Mouse (Mus musculus): ENCODE data around the gene Hist1h4k. TPM values are rescaled to one million over a fixed set of nuclear protein-coding genes. Genes with fewer than 3 reads are reported as not detected.
"Not testable (repeated sequence)": the region's sequence is repeated elsewhere in the genome, so short reads cannot be mapped to it uniquely, and the experiment has no call there.

Hist1h4k gene
- polyA plus RNA-seq, 1 experiment from 2014 or later, result 4.9 TPM

GRCm38 (mm10) chr13:21721757-21722372 lies 28.4 kb downstream of the Hist1h4k start, which contains the start of gene Hist1h2bm:
Hist1h2bm (plus strand) TSS chr13:21722044.
- whole genome bisulfite sequencing, result under 1% methylated on average over 37 of the region's 37 CpGs
- Histone ChIP-seq H3K4me1 (peaks cover 26% of the 10 kb centered on the region), H3K4me3 (peak within 1 kb of the TSS; percentile 50), H3K27ac (peak within 1 kb of the TSS; percentile 94)
- DNase-seq (ENCODE audit: low spot score), result peak; percentile 75
- H3K27me3 ChIP-seq (ENCODE audit: low read depth, poor library complexity, severe bottlenecking); H3K36me3 ChIP-seq; H3K9me3 ChIP-seq (replicated peaks): not testable (repeated sequence)

DNA sequence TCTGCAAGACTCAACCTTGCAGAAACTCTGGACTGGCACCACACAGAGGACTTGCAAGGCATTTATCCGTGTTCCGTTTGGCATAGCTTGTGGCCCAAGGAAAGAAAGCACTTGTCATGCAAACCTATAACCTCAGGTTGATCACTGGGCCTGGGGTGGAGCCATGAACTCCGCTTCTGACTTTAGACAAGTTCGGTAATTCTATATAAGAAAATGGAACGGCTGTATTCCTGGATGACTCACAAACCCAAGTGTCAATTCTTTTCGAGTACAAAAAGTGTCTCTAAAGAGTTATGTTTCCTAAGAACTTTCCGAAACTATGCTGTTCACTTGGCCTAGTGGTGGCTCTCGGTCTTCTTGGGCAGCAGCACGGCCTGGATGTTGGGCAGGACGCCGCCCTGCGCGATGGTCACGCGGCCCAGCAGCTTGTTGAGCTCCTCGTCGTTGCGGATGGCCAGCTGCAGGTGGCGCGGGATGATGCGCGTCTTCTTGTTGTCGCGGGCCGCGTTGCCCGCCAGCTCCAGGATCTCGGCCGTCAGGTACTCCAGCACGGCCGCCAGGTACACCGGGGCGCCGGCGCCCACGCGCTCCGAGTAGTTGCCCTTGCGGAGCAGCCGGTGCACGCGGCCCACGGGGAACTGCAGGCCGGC lies 29.1 kb downstream of the Hist1h4k start:
- Histone ChIP-seq H3K27ac (peak overlapping the region; percentile 94), H3K4me1 (peaks cover 26% of the 10 kb centered on the region), H3K4me3 (peak overlapping the region; percentile 50)
- H3K27me3 ChIP-seq (ENCODE audit: low read depth, poor library complexity, severe bottlenecking); H3K9me3 ChIP-seq (replicated peaks); H3K36me3 ChIP-seq: not testable (repeated sequence)
- WGBS, result 3% methylated on average over 24 of the region's 44 CpGs
- DNase-seq (ENCODE audit: low spot score), result peak; percentile 42

DNA sequence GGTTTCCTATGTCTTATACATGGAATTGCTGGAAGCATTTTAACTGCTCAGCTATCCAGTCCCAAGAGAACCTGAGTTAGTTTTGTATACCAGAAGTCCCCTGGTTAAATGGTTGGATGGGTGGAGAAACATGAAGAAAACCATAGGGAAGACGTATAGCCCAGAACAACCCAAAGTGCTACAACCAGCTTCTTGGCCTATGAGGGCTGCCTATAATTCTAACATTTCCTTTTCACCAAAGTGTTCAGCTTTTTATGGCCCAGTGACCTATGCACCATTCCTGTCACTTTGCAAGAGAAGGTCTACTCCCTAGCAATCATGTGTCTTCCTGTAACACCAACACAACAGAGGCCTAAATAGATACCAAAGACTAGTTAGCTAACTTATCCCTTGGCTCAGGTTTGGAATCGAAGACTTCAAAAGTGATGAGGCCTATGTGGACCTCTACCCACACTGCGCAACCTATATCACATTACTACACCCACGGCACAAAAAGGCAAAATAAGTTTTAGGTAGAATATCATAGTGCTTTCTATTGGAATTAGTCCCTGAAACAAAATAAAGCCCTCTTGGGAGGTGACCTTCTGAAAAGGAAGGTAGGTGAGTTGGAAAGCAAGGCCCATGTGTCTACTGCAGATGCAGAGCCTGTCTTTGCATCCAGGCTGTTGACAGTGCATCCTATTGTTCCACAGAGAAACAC lies 31.8 kb downstream of the Hist1h4k start:
- H3K4me3 ChIP-seq, result peak overlapping the region; percentile 57
- DNase-seq (ENCODE audit: low spot score), result peak; percentile 37

GRCm38 (mm10) chr13:21717397-21718357 lies 32.6 kb downstream of the Hist1h4k start, which contains the start of gene Hist1h3h:
Hist1h3h (plus strand) TSS chr13:21717659.
- peak; percentile 85 for DNase-seq (ENCODE audit: low spot score)
- WGBS, result under 1% methylated on average over 28 of the region's 56 CpGs
- H3K4me3 ChIP-seq, result peak within 1 kb of the TSS; percentile 57
- peak within 1 kb of the TSS; percentile 94 for H3K27ac ChIP-seq
- not testable (repeated sequence) for H3K36me3 ChIP-seq; H3K9me3 ChIP-seq (replicated peaks); H3K27me3 ChIP-seq (ENCODE audit: low read depth, poor library complexity, severe bottlenecking)
- H3K4me1 ChIP-seq, result peaks cover 25% of the 10 kb centered on the region

More for the DNA sequence above, 31.8 kb downstream of the Hist1h4k start:
- H3K27me3 ChIP-seq (ENCODE audit: low read depth, poor library complexity, severe bottlenecking), result no peaks in the 10 kb centered on the region
- peak overlapping the region; percentile 94 for H3K27ac ChIP-seq
- WGBS, result 62% methylated on average over 4 of the region's 4 CpGs
- H3K36me3 ChIP-seq, result no peaks in the 10 kb centered on the region
- H3K4me1 ChIP-seq, result peaks cover 32% of the 10 kb centered on the region
- H3K9me3 ChIP-seq (replicated peaks), result no peaks in the 10 kb centered on the region

DNA sequence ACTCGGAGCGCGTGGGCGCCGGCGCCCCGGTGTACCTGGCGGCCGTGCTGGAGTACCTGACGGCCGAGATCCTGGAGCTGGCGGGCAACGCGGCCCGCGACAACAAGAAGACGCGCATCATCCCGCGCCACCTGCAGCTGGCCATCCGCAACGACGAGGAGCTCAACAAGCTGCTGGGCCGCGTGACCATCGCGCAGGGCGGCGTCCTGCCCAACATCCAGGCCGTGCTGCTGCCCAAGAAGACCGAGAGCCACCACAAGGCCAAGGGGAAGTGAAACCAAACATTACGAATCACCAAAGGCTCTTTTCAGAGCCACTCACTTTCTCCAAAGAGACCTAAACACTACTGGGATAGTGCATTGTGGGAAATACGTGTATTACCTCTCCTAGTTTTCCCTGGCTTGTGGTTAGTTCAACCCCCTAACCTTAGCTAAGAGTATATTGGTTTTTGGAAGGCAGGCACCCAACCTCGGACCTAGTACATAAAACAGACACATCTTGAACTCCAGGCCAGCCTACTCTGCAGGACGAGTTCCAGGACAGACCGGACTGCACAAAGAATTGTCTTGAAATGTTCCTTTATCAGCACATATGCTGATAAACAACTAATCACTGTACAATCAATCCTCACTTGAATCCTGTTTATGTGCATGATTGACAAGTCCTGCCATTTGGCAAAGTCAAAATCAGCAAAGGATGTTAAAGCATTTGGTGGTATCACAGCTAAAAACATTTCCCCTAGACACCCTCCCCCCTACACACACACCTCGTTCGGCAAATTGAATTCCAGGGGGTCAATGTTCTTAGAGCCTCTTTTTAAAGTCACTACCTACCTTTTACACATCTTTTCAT lies 33.5 kb downstream of the Hist1h4k start:
- DNase-seq (ENCODE audit: low spot score), result peak; percentile 69
- not testable (repeated sequence) for H3K36me3 ChIP-seq; H3K9me3 ChIP-seq (replicated peaks); H3K27me3 ChIP-seq (ENCODE audit: low read depth, poor library complexity, severe bottlenecking)
- peak overlapping the region; percentile 57 for H3K4me3 ChIP-seq
- peaks cover 25% of the 10 kb centered on the region for H3K4me1 ChIP-seq
- WGBS, result under 1% methylated on average over 15 of the region's 38 CpGs
- peak overlapping the region; percentile 94 for H3K27ac ChIP-seq

DNA sequence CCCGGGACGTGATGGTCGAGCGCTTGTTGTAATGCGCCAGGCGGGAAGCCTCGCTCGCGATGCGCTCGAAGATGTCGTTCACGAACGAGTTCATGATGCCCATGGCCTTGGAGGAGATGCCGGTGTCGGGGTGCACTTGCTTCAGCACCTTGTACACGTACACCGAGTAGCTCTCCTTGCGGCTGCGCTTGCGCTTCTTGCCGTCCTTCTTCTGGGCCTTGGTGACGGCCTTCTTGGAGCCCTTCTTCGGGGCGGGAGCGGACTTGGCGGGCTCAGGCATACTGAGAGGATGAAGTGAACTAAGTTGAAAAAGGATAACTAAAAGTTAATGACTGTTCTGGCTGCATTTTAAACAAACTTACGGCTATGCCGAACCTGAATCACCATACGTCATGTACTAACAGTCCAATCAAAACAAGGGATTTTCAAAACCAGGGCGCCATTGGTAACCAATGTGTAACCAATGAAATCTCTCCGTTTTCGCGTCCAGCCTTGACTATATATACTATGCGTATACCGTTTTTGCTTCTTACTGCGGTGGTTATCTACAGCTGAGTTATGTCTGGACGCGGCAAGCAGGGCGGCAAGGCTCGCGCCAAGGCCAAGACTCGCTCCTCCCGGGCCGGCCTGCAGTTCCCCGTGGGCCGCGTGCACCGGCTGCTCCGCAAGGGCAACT lies 34.3 kb downstream of the Hist1h4k start, which contains the start of the genes Hist1h2bl and Hist1h2ai:
Gene Hist1h2bl (minus strand): TSS at position 280 of the 676 bp plus-strand sequence.
Gene Hist1h2ai (plus strand): TSS at position 559 of the 676 bp plus-strand sequence.
- H3K27me3 ChIP-seq (ENCODE audit: low read depth, poor library complexity, severe bottlenecking); H3K9me3 ChIP-seq (replicated peaks); H3K36me3 ChIP-seq: not testable (repeated sequence)
- DNase-seq (ENCODE audit: low spot score), result peak; percentile 75
- Histone ChIP-seq H3K27ac (peak within 1 kb of the TSS; percentile 94), H3K4me1 (peaks cover 26% of the 10 kb centered on the region), H3K4me3 (peak within 1 kb of the TSS; percentile 57)
- WGBS, result under 1% methylated on average over 36 of the region's 50 CpGs

DNA sequence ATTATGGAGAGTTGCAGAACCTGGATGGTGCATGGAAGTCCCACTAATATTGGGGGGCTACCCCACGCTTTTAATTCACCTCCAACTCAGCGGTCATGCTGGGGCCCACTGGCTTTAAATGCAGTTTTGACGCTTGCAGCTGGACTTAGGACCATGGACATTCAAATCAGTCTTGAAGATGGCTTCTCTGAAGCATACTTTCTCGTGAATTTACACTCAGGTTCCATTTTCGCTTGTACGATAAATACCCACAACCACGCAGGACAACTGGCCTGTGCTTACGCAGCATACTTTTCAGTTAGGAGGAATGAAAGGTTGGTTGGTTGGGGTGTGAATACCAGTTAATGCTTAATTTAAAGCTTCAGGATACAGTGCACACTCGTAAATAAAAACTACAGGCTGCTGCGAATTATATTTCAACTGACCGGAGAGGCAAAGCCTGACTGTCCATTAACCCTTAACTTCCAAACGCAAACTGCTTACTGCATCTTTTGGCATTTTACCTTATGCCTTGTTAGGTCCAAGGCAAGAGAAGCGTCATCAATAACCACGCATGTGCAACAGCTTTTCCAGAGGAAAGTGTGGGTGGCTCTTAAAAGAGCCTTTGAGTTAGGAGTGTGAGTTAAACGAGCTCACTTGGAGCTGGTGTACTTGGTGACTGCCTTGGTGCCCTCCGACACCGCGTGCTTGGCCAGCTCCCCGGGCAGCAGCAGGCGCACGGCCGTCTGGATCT lies 35.0 kb downstream of the Hist1h4k start:
- peak; percentile 55 for DNase-seq (ENCODE audit: low spot score)
- H3K4me3 ChIP-seq, result peak overlapping the region; percentile 57
- peaks cover 19% of the 10 kb centered on the region for H3K4me1 ChIP-seq
- no peaks in the 10 kb centered on the region for H3K36me3 ChIP-seq
- no peaks in the 10 kb centered on the region for H3K9me3 ChIP-seq (replicated peaks)
- 2% methylated on average over 22 of the region's 22 CpGs for WGBS
- peak overlapping the region; percentile 94 for H3K27ac ChIP-seq
- no peaks in the 10 kb centered on the region for H3K27me3 ChIP-seq (ENCODE audit: low read depth, poor library complexity, severe bottlenecking)

DNA sequence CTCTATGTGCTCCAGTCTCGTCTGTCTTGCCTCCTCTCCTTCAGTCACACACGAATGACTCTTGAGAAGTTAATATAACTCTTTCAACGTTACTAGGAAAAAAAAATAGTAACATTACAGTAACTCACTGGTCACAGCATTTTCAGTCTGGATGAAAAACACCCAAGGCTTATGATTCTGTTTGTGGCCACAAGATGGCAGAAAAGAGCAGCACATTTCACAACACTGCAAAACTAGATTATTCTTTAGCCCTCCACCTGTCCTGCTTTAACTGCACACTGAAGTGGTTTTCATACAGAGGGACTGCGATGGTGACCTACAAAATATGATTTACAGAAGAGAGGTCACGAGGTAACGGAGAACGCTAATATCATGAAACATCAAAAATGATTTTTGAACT lies 35.6 kb downstream of the Hist1h4k start:
- 2% methylated on average over 7 of the region's 7 CpGs for WGBS
- DNase-seq (ENCODE audit: low spot score), result peak; percentile 56
- Histone ChIP-seq H3K9me3 (replicated peaks) (no peaks in the 10 kb centered on the region), H3K27ac (peak overlapping the region; percentile 94), H3K36me3 (no peaks in the 10 kb centered on the region), H3K4me3 (peak overlapping the region; percentile 57), H3K27me3 (ENCODE audit: low read depth, poor library complexity, severe bottlenecking) (no peaks in the 10 kb centered on the region), H3K4me1 (peaks cover 17% of the 10 kb centered on the region)

GRCm38 (mm10) chr13:21711698-21712097 lies 38.6 kb downstream of the Hist1h4k start:
- H3K36me3 ChIP-seq, result no peaks in the 10 kb centered on the region
- H3K9me3 ChIP-seq (replicated peaks), result no peaks in the 10 kb centered on the region
- no peak overlapping the region for H3K27ac ChIP-seq
- peak overlapping the region; percentile 71 for H3K4me3 ChIP-seq
- DNase-seq (ENCODE audit: low spot score), result no peak
- WGBS, result 45% methylated on average over 4 of the region's 4 CpGs
- H3K4me1 ChIP-seq, result peaks cover 10% of the 10 kb centered on the region
- no peaks in the 10 kb centered on the region for H3K27me3 ChIP-seq (ENCODE audit: low read depth, poor library complexity, severe bottlenecking)

GRCm38 (mm10) chr13:21710821-21711525 lies 39.3 kb downstream of the Hist1h4k start:
- Histone ChIP-seq H3K27me3 (ENCODE audit: low read depth, poor library complexity, severe bottlenecking) (no peaks in the 10 kb centered on the region), H3K9me3 (replicated peaks) (no peaks in the 10 kb centered on the region), H3K4me1 (peaks cover 10% of the 10 kb centered on the region), H3K4me3 (peak overlapping the region; percentile 71), H3K36me3 (no peaks in the 10 kb centered on the region), H3K27ac (no peak overlapping the region)
- DNase-seq (ENCODE audit: low spot score), result peak; percentile 73
- WGBS, result 2% methylated on average over 22 of the region's 22 CpGs

Measured in limb, embryonic 10.5 days (tissue).